Mouse (Mus musculus) frontal cortex, postnatal 25 days (tissue): Measurements from ENCODE around the gene Kcnip4.
A peak's percentile ranks its signal among the peaks of the same experiment; 100 is the strongest.

ENCODE experiments used
- DNase-seq, 2 experiments: peaks; one replicate each; pipeline ENCODE4 v3.0.0; 2022; ENCODE audit warnings: low spot score in 2 of 2

The Kcnip4 gene

DNA sequence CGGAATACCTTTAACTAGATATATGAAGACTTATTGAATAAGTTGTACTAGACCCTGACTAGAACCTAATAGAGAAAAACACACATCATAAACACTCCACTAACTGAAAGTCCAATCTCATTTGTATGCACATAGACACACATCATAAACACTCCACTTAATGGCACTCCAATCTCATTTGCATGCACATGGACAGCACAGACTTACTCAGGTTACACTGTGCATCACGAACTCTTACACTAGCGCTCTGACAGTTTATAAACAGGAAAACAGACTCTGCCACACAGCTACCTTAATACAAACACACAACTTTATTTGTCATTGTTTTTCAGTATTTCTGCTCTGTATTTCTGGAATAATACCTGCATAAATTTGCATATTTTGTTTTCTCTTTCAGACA, 168.3 kb downstream of the Kcnip4 start:
- no peak for DNase-seq

DNA sequence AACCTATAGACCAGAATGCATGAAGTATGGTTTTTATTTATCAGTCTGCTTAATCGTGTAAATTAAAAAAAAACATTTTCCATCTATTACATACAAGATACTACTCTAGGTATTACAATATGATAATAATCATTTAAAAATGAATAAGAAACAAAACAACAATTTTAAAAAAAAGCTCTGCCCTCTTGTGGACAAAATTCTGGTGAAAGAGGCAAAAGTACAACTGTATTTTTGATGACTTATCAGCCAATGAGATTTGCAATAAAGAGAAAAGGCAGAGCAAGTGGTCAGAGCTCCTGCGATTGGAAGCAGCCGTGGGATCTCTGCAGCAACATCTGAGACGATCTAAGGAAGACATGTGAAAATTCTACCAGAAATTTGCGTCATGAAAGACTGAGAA, 172.6 kb downstream of the Kcnip4 start:
- no peak for DNase-seq

GRCm38 (mm10) chr5:49350126-49350909, 174.4 kb downstream of the Kcnip4 start:
- DNase-seq = peak in 1 of 2 experiments; percentile 39

- DNase-seq = no peak
Measured at GRCm38 (mm10) chr5:49349541-49349940, 175.2 kb downstream of the Kcnip4 start.

DNA sequence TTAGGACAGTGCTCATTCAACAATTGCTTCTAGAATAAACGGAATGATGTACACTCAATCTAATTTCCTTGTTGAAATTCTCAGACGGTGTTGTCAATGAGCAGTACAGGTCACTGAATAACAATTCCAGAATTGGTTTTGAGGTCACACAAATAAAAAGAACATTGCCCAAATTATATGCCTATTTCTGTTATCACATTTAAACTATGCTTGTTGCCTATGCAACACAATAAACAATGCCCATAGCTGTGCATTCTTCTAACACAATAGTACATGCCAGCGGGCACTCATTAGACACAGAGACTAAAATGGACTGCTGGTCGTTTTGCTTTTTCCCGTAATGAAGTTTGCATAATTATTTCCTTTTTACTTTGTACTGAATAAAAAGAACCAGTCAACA, 176.2 kb downstream of the Kcnip4 start:
- DNase-seq = no peak

- no peak for DNase-seq
Measured at GRCm38 (mm10) chr5:49344606-49345005, 180.1 kb downstream of the Kcnip4 start.

GRCm38 (mm10) chr5:49337164-49337563, 187.5 kb downstream of the Kcnip4 start:
- DNase-seq = no peak

- DNase-seq = no peak
Measured at GRCm38 (mm10) chr5:49333063-49333462, 191.6 kb downstream of the Kcnip4 start.

- DNase-seq = no peak
Measured at GRCm38 (mm10) chr5:49329023-49329422, 195.7 kb downstream of the Kcnip4 start.

GRCm38 (mm10) chr5:49318661-49319060, 206.0 kb downstream of the Kcnip4 start:
- DNase-seq = no peak

- DNase-seq = no peak
Measured at GRCm38 (mm10) chr5:49317869-49318268, 206.8 kb downstream of the Kcnip4 start.

- DNase-seq = no peak
Measured at GRCm38 (mm10) chr5:49306796-49307195, 217.9 kb downstream of the Kcnip4 start.

- DNase-seq = no peak
Measured at GRCm38 (mm10) chr5:49305321-49305720, 219.4 kb downstream of the Kcnip4 start.

GRCm38 (mm10) chr5:49298654-49299053, 226.1 kb downstream of the Kcnip4 start:
- DNase-seq = no peak

- DNase-seq = no peak
Measured at GRCm38 (mm10) chr5:49292421-49292820, 232.3 kb downstream of the Kcnip4 start.

DNA sequence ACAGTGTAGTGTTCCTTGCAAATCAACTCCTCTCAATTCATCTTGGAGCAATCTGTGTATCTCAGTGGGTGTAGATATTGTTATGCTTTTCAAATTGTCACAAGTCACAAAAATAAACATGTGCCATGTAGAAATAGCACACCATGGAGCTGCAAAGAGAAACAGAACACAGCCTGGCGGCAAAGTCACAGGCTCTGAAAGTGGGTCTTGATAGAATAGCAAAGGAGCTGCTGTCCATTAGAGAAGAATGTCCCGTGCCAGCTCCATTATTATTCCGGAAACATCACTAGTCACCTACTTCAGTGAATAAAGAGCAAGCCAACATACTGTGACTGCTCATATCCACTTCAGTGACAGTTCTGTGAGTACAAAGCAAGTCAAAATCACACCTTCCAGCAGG, 232.9 kb downstream of the Kcnip4 start:
- DNase-seq = no peak

- peak in 1 of 2 experiments; percentile 8 for DNase-seq
Measured at GRCm38 (mm10) chr5:49285455-49286135, 239.1 kb downstream of the Kcnip4 start.

DNA sequence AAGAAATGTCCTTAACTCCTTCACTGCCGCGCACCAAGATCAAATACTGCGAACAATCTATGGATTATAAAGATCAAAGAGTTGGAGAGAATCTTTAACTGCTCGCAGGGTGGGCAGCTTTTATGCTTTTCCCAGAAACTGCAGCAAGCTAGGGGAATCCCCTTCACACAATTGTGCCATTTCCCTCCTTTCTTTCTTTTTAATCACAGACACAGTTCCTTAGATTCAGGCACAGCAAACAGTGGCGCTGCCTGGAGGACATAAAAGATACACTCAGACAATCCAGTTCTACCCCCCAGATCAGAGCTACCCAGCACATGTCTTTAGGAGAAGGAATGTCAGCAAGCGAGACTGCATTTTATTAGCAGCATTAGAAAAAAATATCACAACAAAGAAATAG, 239.9 kb downstream of the Kcnip4 start:
- no peak for DNase-seq

DNA sequence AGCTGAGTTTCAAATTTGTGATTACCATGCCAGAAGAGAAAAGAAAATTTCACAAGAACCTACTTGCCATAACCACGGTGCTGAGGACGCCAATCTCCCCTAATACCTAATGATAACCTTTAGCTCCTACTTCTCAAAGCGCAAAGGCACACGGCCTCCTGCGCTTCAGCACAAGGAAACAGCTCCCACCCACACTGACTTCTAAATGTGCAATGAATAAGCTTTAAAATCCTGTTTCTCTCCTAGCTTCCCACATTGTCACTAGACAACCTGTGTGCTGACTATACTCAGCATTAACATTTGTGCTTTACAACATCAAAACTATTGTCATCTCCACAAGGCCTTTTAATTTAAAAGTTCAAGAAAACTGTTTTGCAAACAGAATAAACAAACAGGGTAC, 241.3 kb downstream of the Kcnip4 start:
- DNase-seq = no peak

DNA sequence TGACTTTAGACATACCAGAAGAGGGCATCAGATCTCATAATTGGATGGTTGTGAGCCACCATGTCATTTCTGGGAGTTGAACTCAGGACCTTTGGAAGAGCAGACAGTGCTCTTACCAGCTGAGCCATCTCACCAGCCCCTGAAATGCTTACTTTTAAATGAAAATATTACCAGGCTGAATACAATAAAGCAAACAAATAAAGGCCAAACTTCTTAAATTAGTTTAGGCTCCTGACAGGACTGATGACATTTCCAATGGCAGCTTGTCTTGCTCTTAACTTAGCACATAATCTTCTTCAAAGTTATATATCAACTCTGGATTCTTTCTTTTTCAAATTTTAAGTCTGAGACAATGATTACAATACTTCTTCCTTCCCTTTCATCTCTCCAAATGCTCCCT, 252.8 kb downstream of the Kcnip4 start:
- DNase-seq = no peak

GRCm38 (mm10) chr5:49268807-49269206, 255.9 kb downstream of the Kcnip4 start:
- no peak for DNase-seq

- DNase-seq = no peak
Measured at GRCm38 (mm10) chr5:49259356-49259755, 265.4 kb downstream of the Kcnip4 start.

- DNase-seq = no peak
Measured at GRCm38 (mm10) chr5:49256850-49257249, 267.9 kb downstream of the Kcnip4 start.
